Mouse (Mus musculus): ENCODE results near the gene Peli2.

Gene Peli2

DNA sequence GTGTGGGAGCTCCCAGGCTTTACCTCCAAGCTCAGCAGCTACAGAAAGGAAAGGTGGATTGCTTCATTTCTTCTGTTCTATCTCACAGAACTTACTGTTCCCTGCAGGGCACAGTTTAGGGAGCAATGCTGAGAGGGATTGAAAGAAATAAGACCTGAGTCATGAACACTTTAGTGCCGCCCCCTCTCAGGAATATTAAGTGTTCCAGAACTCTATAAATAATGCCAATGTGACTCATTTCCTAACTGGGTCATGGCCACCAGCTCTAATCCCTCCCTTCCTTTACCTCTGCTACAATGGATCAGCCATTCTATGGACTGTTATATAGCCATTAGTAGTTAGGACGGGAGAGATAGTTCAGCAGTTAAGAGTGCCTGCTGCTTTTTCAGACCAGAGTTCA is 168.0 kb downstream of the Peli2 start:
- DNase-seq (ENCODE audit: extremely low spot score): no peak

DNA sequence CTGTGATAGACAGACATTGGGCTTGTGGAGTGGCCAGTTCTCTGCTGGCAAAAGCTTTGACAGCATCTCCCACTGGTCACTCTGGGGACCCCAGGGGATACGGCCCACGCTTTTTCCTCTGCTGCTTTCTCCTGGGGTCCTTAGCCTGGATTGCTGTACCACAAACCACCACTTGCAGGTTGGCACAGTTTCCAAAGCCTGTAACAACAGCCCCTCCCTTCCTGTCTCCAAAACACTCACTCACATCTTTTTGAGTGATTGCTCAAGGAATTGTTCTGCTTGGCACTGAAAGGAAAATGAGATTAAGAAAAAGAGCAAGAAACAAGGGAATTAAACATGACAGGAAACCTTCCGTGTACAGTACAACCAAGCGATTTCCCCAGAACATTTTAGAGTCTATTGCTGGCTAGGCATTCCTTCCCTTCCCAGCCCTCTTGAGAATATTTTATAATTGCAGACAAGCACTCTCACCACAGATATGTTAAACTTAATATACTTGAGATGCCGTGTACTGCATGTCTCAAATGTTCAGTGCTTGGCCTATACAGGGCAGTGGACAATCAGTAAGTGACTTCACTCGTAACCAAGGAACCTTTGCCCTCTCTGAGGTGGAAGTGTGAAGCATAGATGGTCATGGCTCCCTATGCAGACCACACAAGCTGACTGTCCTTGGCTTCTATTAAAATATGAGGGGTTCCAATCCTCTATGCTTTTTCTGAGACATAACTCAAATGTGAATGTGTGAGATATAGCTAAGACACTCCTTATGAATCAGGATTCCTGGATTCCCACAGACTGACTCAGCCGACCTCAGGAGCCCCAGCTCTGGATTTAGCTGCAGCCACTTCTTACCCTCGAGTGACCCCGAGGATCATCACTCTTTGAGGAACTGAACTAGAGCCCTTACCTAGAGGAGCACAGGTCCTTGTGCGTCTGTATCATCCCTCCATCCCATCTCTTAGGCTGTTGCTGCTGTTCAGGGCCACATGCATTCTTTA is 169.3 kb downstream of the Peli2 start:
- no peak for DNase-seq (ENCODE audit: extremely low spot score)

DNA sequence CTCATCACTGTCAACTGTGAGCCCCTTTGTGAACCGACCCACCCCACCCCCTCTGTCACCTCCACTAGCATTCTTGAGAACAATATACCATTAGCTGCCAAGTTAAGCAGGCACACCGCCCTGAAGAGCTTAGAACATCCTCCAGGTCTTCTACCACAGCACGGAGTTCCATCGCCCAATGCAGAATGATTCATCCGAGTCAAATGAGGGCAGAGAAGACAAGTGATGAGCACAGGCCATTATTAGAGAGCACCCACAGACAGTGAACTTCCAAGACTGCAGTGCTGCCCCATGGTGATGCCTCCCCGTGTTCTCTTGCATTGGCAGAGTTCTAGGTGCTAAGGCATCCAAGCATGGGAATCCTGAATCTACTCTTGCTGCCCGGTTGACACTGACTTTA is 172.9 kb downstream of the Peli2 start:
- DNase-seq (ENCODE audit: extremely low spot score): no peak

DNA sequence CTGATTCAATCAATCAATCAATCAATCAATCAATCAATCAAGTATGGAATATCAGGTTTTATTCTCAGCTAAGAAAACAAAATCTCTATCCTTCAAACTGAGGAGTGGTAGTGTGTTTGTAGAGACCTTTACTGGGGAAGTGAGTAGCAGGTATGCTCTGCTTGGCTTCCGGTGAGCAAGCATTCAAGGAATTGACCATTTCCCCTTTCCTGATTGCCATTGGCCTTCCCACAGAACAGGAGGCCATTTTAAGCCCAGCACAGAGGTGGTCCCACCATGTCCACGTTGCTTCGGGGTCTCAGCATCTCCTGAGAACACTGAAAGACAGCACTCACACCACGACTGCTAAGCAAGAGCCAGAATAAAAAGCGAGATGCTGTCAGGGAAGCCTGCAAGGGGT is 174.8 kb downstream of the Peli2 start:
- DNase-seq (ENCODE audit: extremely low spot score): no peak

DNA sequence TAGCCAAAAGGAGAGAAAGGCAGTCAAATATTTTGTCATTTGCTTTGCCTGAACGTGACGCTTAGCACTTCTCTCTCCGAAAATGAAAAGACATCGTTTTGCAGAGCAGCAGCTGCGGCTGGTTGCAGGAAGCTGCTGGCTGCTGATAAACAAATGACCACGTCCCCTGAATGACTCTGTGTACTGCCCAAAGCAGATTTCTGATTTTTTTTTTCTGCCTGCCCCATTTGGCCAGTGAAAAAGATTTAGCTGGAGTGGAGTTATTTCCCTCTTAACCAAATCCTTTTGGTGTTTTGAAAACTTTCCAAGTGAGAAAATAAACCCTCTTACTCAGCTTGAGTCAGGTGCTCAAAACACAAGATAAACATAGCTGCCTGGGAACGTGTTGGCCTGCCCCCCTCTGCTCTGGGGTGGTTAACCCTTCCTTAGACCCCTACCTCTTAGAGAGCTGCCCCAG is 175.2 kb downstream of the Peli2 start:
- no peak for DNase-seq (ENCODE audit: extremely low spot score)

DNA sequence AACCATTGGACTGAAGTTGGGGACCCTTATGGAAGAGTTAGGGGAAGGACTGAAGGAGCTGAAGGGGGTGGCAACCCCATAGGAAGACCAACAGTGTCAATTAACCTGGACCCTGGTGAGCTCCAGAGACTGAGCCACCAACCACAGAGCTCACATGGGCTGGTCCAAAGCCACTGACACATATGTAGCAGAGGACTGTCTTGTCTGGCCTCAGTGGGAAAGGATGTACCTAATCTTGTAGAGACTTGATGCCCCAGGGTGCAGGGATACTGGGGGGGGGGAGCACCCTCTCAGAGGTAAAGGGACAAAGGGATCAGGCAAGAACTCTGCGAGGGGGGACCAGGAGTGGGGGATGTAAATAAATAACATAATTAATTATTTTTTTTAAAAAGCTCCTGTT is 176.2 kb downstream of the Peli2 start:
- no peak for DNase-seq (ENCODE audit: extremely low spot score)

DNA sequence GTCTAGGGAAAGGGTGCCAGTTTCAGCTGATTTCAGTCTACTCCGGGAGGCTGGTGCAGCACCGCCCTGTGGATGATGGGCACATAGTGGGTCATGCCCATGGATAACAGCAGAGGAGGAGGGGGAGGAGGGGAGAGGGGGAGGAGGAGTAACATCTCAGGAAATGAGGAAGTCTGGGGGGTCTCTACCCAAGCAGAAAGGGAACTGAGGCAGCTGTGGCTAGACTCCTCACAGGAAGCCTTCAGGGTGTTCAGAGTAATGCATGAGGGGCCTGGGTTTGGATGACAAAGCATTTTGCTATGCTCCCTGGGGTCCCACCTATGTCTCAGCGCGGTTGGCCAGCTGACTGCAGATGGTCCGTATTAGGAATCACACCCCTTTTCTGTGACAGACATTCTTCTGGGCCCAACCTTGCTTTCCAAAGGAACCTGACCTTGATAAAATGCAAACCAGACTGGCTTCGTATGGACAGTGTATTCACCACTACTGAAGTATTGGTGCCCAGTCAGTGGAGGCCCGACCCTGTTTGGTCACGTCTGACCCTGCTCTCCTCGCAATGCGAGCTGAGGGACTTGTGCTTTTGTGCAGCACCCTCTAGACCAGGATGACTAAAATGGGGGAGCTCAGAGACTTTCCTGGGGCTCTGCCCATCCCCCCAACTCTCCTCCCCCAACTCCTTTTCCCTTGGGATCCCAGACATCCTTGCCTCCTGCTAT is 182.0 kb downstream of the Peli2 start:
- no peak for DNase-seq (ENCODE audit: extremely low spot score)

DNA sequence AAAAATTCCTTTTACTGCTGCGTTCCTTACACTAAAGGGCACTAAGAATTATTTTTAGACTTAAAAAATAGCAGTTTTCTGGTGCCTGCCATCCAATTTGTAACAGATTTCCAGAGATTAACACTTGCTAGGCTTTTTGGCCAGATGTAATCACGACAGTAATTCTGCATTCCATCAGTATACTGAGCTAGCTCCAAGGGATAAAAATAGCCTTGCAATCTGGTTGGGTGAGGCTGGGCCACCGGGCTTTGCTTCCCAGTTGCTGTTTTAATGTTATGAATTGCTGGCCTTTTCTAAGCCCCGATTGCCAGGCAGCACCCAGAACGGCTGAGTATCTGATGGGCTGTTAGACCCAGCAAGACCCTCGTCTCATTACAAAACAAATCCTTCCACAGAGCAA is 182.6 kb downstream of the Peli2 start:
- no peak for DNase-seq (ENCODE audit: extremely low spot score)

DNA sequence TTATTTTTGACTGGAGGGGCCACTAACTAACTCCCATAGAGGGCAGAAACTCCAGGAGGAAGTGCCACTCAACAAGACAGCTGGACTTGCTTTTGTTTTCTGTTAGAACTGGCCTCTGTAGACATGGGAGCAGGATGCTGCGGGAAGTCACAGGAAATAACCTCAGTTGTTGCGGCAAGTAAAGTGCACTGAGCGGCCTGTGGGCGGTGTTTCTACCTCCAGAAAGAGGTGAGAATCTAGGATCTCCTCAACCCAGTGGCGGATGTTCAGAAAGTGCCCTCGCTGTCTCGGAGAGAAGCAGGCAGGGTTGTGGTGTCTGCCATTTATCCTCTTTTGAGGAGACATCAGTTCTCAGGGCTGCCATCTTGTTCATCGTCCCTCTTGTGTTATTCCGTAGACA is 183.2 kb downstream of the Peli2 start:
- DNase-seq (ENCODE audit: extremely low spot score): no peak

DNA sequence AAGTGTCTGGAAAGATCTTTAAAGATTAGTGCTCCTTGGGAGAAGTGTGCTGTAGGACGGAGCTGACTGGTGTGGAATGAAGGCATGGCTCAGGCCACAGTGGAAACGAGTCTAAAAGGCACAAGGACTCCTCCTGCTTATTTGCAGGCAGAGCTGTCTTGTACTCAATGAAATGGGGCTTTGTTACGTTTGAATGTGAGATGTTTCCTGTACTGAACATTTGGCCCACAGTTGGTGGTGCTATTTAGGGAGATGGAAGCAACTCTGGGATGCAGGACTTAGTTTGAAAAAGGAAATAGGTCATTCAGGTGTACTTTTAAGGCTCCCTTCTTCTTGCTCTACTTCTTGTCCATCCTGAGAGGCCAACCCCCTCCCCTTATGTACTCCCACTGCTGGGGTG is 192.6 kb downstream of the Peli2 start:
- DNase-seq (ENCODE audit: extremely low spot score): no peak

DNA sequence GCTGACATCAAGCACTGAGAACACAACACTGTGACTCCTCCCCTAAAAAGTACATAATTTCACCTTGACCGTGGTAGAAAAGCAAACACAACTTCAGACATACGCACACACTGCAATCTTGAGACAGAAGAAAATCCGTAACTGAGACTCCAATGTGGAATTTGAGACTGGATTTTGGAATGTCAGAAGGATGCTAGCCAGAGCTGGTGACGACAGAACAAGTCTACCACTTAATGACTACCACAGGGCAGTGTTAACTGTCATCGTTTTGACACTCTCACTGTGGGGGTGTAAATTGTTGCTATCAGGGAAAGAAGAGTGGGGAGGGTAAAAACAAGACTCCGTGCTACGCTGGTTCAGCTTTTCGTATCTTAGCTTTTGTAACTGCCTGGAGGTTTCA is 195.8 kb downstream of the Peli2 start:
- DNase-seq (ENCODE audit: extremely low spot score): no peak

DNA sequence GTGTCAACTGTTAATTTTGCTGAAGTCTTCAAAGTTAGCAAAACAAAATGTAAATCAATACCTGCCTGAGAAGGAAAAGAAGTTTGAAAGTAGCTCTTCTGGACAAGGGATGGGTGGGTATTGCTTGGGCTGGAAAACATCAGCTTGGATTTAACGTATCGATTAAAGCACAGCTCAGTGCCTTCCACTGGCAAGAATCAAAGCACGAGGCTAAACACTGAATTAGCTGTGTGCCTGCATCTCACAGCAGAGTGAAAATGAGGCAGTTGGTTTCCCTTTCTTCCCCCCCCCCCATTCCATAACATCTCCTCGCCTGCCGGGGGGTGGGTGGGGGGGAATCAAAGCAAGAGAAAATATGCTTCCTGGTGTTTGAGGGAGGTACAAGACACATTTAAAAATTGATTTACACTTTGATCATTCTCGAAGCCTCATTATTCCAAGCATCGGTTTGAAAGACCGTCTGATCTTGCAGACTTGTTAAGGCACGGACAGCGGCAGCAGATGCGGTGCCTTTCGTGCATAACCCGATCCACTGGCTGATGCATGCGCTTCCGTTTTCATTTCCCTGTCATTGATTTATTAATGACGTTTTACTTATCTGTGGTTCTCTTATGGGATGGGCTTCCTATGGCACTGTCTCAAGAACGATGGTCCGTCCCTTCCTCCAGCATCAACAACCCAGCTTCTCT is 203.3 kb downstream of the Peli2 start:
- DNase-seq (ENCODE audit: extremely low spot score): no peak

DNA sequence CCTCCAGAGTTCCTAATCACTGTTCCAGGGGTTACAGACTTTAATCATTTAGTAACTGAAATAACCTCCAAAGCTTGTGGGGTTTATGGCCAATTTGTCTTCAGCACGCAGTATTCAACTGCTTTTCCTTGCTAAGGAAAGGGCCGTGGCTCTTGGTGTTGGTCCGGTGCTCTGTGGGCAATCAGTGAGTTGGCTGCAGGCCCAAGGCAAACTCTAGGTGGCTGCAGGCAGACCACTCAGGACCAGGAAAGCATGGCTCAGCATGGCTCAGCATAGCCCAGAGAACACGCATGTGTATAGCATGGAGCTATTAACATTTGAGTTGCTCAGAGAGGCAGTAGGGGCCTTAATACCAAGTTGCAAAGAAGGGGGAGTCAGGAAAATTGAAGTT is 203.8 kb downstream of the Peli2 start:
- DNase-seq (ENCODE audit: extremely low spot score): no peak

DNA sequence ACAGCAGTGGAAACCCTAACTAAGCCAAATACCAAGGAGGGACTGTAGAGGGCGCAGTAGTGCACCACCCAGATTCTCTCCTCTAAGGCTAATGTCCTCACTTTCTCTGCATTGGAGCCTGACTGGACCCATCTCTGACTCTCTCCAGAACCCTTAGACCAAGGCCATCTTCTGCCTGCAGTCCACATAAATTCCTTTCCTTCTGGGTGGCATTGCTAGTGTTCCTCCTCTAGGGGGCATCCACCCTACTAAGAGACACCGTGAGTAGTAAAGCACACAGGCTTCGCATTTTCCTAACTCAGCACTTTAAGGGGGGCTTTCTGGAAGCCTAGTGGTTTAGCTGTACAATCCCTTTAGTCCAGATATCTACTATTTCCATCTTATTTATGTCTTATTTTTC is 207.1 kb downstream of the Peli2 start:
- no peak for DNase-seq (ENCODE audit: extremely low spot score)

DNA sequence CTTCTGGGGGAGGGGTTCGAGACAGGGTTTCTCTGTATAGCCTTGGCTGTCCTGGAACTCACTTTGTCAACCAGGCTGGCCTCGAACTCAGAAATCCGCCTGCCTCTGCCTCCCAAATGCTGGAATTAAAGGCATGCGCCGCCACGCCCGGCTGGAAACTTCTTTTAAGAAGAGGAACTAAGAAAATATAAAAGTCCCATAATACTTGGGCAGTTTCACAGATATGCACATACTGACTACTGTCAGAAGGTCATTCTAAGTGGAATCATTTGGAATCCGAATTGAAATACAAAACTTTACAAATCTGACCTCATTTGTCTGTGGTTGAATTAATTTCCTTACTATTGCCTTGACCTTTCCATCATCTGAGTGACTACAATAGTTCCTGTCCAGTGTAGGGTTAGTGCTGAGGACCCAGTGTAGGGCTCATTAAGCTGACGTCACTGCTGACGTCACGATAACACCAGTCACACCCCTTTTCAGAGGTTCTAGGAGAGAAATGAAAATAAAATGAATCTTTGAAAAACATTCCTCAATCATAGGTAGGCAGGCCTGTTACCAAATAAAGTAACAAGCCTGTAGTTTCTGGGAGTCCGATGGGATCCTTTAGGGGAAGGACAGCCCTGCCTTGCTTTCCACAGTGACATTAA is 209.2 kb downstream of the Peli2 start:
- DNase-seq (ENCODE audit: extremely low spot score): no peak
